Mouse (Mus musculus) frontal cortex, postnatal 25 days (tissue): ENCODE data around the gene 2010111I01Rik.
A peak's percentile ranks its signal among the peaks of the same experiment; 100 is the strongest.
"Not testable (repeated sequence)": the region's sequence is repeated elsewhere in the genome, so short reads cannot be mapped to it uniquely, and the experiment has no call there.

Source experiments
- DNase-seq, 2 experiments: peaks; one replicate each; pipeline ENCODE4 v3.0.0; 2022; ENCODE audit warnings: low spot score in 2 of 2

2010111I01Rik gene

GRCm38 (mm10) chr13:63337239-63337960 is 372.7 kb downstream of the 2010111I01Rik start:
- DNase-seq, result no peak

GRCm38 (mm10) chr13:63339946-63340345 is 375.3 kb downstream of the 2010111I01Rik start:
- DNase-seq, result no peak

GRCm38 (mm10) chr13:63342781-63343180 is 378.1 kb downstream of the 2010111I01Rik start:
- no peak for DNase-seq

DNA sequence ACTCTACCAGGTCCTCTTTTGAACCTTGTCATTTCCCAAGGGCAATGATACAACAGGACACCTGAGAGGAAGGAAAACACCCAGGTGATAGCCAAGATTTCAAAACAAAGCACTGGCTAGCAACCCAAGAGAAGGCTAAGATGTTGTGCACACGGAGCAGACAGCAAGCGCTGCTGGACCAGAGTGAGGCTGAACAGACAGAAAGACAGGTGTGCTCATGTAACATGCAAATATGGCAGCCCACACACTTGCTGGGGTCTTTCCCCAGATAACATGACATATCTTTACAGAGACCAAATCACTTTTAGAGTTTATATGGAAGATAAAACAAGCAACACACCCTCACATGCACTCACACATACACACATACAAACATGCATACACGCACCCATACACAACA is 379.8 kb downstream of the 2010111I01Rik start:
- no peak for DNase-seq

DNA sequence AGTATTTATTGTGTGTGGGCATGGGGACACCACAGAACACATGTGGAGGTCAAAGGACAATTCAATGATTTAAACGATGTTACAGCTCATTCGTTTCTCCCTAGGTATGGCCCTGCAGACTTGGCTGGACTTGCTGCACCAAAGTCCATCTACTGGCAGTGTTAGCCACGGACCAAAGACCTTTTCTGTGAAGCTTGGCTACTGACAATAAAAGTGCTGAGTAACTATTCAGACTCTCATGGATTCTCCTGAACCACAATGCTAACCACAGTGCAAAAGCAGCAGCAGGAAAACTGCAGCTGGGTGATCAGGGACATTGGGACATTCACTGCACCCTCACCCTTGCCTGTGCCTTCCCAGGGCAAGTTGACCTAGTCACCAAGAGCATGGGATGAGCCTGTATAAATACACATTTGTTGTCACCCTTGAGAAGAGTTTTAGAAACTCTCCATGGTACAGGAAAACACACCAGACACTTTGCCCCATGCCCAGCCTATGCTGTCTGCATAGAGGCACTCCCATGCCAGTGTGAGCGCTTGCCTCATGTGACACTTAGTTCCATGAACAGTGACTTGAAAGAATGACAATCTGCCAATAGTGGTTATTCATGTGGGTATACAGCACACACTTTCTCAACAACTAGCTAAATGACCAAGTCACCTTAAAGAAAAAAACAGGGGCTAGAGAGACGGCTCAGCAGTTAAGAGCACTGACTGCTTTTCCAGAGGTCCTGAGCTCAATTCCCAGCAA is 381.0 kb downstream of the 2010111I01Rik start:
- DNase-seq, result no peak

- no peak for DNase-seq
Observed at GRCm38 (mm10) chr13:63347639-63348038, 382.9 kb downstream of the 2010111I01Rik start.

GRCm38 (mm10) chr13:63350076-63350475 is 385.4 kb downstream of the 2010111I01Rik start:
- DNase-seq, result no peak

DNA sequence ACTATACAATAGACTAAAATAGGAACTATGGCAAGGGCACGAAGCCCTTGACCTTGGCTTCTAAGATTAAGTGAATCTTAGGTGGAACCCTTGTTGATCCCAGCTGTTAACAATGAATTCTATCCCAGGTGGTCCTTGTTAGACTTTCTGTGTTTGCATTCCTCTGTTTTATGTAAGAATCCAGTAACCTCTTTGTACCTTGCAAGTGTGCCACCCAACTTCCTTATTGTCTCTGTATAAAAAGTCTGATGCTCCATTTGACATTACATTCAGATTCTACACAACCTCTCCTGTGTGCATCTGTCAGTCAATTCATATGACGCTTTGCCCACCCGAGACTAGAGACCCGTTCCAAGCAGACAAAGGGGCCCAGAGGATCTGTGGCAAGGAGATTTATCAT is 388.6 kb downstream of the 2010111I01Rik start:
- DNase-seq, result not testable (repeated sequence)

- DNase-seq, result no peak
Observed at GRCm38 (mm10) chr13:63356101-63356500, 391.4 kb downstream of the 2010111I01Rik start.

- DNase-seq, result peak; percentile 35 to 54
Observed at GRCm38 (mm10) chr13:63356558-63356957, 391.9 kb downstream of the 2010111I01Rik start.

- DNase-seq, result no peak
Observed at GRCm38 (mm10) chr13:63359393-63359792, 394.7 kb downstream of the 2010111I01Rik start.

GRCm38 (mm10) chr13:63360111-63360885 is 395.6 kb downstream of the 2010111I01Rik start:
- DNase-seq, result no peak

DNA sequence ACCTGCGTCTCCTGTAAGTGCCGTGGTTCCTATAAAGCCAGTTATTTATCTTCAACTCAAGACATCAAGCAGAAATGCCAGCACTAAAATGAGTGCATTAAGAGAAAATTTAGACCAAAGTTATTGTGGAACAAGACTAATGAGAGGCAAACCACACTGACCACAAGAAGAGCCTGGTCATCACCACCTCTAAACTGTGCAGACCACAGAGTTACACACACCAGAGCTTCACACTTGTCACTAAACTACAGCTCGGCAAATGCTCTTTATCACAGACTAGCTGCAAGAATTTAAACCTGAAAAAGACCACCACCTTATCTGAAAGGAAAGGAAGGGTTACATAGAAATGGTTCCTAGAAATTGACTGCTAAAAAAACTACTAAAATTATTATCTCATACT is 397.1 kb downstream of the 2010111I01Rik start:
- no peak for DNase-seq

- no peak for DNase-seq
Observed at GRCm38 (mm10) chr13:63373460-63374166, 408.9 kb downstream of the 2010111I01Rik start.
